Mouse (Mus musculus): ENCODE measurements at regions not wholly inside any gene's neighbourhood (a gene's known extent, or its start where the extent isn't known, plus 50 kb on each side); places are given as distances from the start of the nearest gene placed in this dataset.

DNA sequence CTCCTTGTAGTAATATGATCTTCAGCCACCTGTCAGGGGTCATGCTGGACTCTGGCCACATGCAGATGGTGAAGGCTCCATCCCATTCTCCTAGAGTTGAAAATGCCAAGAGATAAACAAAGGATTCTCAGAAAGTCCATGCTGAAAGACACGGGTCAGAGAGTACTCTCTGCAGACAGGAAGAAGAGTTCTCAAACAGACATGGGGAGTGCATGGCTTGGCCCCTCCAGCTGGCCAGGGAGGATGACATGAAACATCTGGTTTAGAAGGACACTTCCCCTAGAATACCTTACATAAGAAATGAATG, 269.4 kb upstream of the Arglu1 start:
- TF ChIP-seq CTCF (conservative IDR thresholded peaks at IDR 0.05; ENCODE audit: insufficient read depth, insufficient read length, low read depth, low read length) (no peak), POLR2A (IDR thresholded peaks at IDR 0.05; ENCODE audit: low read depth, low read length) (no peak)

Measured in kidney, adult 2 months (tissue).